Mouse (Mus musculus) common myeloid progenitor, adult 5-6 weeks (primary cell): ENCODE measurements around the gene 4930412O13Rik. TPM values are rescaled to one million over a fixed set of nuclear protein-coding genes. Genes with fewer than 3 reads are reported as not detected.

Experiments used
- ATAC-seq: replicated peaks from 2 replicates; pipeline ENCODE4 v1.8.0; 2016; ENCODE audit warnings: low read depth, mild to moderate bottlenecking, moderate TSS enrichment, inconsistent platforms; ENCODE audit not compliant: poor library complexity, severe bottlenecking
- total RNA-seq: library from RNA; stranded (forward); fragments of 200-1000, 187-1606 nt; gene quantifications from 2 replicates; pipeline ENCODE4 v1.2.3, GENCODE M21; 2017

The 4930412O13Rik gene
- total RNA-seq, 1 experiment from 2014 or later, result not detected

DNA sequence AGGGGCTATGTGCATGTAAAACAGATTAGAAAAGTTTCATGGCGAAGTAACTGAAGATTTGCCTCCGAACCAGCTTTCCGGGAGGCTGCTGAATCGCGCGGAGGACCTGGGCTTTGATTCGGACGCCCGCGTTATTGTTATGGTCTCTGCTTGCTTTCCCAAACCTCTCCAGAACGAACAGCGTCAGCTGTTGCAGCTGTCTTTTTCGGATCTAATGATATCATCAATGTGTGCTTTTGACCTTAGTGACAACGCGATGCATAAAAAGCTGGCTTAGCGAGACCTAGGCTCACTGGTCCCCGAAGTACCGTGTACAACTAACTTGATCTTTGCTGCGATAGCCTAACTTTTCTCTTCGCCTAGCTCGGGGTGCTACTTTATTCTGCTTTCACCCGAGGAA lies 2.0 kb upstream of the 4930412O13Rik start:
- ATAC-seq, result no peak

DNA sequence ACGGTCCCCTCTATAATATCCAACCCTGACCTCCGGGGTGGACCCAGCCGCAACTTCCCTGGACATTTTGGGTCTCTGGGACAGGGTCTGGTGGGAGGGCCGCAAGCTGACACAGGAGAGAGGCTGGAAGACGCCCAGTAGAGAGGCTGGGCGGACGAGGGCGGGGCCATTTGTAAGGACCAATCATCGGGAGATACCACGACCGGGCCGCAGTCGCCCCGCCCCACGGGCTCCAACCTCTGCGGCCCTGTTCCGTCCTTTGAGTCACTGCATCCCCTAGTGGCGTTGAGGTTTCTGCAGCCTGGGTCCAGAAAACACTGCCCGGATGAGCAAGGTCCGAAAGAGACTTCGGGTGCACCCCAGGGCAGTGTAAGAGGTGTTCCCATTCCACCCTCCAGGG lies 1.6 kb upstream of the 4930412O13Rik start:
- peak; percentile 84 for ATAC-seq

DNA sequence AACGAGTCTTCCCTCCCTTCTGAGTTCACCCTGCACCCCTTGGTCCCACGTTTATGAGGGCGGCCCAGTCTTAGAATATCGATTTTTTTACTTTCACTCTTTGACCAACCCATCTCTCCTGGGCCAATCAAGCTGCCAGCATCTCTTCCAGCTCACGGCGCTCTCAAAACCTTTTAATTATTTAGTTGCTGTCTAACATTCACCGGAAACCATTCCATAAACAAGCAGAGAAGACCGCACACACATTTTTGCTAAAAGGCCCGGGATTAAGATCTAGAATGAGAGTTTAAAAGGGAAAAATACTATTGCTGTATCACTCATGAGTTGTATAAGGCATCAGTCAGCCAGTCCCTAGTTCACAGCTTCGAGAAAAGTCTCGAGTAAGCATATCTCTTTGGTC lies 781 bp upstream of the 4930412O13Rik start:
- no peak for ATAC-seq

DNA sequence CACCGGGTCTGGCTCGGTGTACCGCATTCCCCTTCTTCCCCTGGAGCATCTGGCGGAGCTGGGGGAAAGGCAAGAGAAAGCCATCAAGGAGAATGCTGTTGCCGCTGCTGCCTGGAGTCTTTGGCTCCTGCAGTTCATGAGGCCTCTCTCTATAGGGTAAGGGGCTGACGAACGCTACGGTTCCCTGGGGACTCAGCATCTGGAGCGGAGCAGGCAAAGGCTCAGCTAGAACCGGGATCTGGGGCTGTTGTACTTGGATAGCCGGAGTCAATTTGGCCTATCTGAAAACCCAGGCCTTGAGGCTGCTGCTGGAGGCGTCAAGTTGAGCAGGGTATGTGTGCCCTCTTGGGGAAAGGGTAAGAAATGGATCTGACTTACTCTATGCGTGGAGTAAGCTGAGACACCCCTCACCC lies 565 bp downstream of the 4930412O13Rik start:
- no peak for ATAC-seq

DNA sequence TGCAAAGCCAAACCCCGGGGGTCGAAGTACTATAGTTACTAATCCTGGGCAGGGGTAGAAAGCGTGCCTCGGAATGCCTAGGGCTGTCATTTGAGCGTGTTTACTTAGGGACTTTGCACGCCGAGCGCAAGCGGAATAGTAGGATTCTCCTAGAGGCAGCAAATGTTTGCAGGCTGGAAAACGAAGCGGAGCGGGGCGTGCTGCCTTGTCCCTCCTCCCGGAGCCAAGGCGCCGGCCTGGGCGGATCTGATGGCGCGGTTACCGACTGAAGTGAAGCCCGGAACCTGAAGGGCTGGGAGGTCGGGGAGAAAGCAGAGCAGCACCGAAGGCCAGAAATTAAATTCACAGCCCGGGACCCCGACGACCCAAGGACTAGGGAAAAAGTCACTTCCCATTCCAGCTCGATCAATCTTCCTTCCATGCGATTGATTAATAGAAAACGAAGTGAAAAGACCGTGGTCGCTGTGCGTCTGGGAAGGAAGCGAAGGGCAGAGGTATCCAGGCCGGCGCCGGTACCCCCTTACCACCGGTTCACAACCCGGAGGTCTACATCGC lies 1.4 kb downstream of the 4930412O13Rik start:
- no peak for ATAC-seq

DNA sequence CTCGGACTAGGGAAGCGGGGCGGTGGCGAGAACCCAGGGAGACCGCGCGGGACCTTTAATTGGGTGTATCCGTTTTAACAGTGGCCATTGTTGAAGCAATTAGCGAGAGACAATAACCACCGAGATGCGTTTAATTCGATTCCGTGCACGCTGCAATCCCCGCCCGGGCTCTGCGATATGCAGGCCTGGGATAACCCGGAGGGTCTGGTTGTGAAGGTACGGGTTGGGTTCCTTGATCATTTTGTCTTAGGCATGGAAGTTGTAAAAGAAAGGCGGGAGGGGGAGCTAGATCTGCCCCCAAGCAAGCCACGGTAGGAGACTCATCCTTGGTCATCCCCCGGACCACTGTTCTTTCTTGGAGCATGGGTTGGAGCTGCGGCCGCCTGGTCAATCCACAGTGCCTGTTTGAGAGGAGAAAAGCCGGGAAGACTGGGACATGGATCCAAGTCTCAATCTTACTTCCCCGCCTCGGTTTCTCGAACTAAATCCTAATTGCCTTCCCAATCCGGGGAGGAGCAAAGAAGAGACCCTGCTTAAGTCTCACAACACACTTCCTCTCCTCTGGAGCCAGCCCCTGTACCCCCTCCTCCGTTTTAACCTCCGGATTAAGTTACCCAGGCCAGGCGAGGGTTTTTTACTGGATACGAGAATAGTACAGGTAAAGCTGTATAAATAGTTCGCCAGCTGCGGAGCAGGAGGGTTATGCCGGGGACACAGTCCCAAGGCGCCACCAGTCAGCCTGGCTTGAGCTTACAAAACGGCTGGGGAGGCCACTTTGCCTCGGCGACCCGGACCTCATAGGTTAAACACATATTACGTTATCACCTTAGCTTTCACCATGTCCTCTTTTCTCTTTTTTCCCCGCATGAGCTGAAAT lies 2.1 kb downstream of the 4930412O13Rik start:
- ATAC-seq, result no peak

DNA sequence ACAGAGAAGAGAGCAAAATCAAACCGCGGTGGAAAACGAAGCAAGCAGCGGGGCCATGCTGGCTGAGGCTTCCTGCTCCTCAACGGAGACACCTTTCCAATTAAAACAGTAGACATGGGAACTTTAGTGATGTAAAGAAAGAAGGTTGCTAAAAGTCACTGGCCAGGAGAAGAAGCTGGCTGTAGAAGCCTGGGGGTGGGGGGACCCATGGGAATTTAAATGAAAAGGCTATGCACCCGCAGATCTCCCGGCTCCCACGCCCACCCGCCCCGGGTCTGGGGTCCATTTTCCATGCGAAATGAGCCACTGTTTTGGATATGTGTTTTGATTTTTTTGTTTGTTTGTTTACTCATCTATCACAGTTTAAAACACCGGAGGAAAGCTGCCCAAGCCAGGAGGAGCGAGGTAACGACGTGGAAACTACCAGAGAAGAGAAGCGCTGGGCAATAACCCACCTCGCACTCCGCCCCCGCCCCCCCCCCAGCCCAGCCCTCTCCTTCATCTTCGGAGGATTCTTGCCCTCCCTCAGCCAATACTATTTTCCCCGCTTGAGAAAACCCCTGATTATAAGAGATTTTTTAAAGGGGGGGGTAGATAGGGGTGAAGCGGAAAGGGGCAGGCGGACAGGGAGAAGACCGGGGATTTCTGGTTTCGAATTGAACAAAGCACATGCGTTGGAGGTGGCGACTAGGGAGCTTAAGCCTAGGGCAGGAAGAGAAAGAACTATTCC lies 2.9 kb downstream of the 4930412O13Rik start:
- no peak for ATAC-seq

DNA sequence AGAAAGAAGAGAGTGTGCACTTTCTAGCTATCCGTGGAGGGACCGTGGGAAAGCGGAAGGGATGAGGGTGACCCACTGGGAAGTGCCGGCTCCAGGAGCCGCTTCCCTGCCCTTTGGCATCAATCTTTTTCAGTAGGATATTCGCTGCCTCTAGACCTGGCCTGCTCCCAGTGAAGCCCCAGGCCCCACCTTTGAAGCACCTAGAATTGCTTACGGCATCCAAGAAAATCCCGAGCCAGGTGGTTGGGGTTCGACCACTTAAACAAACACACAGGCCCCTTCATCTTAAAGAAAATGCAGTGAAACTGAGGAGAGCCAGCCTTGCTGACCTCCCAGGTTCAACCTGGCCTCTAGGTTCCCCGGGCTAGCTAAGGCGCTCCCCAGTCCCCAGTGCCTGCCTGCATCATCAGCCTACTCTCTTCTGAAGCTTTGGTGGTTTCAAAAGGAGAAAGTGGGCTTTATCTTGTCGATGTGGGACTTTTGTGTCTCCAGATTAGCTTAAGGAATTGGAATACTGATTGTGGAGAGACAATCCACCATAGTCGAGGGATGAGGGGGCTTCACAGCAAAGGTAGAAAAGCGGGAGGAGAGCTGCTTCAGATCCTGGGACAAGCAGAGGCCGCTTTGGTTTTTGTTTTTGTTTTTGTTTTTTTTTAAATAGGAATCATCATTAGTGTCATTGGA lies 3.6 kb downstream of the 4930412O13Rik start:
- ATAC-seq, result no peak

DNA sequence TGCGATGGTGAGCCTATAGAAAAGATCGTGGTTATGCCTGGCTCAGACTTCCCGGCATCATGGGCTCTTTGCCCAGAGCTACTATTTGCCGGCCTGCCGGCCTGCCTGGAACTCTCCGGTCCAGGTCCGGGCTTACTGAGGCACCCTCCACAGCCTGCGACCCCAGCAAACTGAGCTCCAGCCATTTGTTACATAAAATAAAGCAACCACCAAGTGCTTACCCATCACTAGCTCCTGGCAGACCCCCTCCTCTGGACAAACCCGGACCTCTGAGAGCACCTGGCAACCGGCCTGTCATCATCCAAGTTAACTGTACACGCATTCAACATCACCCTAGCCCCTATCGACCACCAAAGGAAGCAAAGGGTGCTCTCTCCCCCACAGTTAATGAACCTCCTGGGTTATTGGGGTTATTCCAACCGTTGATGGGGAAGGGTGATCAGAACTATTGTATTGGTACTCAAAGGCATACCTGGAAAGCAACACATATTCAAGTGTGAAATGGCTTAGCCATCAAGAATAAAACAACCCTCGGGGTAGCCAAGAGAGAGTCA lies 4.2 kb downstream of the 4930412O13Rik start:
- no peak for ATAC-seq

DNA sequence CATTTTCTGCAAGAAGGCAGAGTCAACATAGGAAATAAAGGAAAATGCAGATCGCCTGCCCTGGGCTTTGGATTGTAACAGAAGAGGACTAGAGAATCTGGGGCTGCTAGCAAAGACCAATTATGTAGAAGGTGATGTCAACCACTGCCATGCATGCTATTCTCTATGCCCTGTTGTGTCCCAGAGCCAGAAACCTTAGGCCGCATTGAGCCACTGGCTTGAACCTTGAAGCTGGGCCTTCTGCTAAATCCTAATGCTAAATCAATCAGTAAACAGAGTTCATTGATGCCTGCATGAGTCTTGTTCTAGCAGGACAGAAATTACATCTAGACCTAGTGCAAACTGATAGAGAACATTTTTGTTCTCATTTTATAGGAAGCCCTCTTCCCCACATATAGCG lies 5.0 kb downstream of the 4930412O13Rik start:
- no peak for ATAC-seq

DNA sequence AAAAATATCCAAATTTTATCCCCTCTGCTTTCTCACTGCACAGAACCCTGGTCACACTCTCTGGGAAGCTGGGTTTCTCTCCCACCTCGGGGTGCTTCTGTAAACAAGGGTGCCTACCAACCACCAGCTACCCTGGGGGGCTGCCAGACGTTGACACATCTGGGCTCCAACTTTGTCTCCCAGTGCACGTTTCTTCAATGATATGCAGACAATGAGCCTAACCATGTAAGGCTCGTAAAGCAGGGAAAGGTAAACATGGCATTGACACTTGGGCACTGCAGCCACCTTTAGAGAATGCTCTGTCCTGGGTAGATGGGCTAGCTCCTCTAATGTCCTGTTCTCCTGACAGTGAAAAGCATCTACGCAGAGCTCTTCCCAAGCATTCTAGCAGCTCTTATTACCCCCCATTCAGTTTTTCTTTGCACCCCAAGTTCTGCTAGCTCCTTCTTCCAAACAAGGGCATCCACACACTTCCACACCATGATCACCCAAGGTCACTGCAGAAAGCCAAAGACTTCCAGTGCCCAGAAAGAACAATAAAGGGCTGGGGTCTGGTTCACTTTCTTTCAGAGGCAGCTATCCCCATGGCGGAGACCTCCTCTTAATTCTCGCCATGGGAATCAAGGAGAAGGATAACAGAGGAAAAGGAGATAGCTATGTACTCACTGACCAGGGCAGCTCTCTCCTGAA lies 6.0 kb downstream of the 4930412O13Rik start:
- ATAC-seq, result no peak

DNA sequence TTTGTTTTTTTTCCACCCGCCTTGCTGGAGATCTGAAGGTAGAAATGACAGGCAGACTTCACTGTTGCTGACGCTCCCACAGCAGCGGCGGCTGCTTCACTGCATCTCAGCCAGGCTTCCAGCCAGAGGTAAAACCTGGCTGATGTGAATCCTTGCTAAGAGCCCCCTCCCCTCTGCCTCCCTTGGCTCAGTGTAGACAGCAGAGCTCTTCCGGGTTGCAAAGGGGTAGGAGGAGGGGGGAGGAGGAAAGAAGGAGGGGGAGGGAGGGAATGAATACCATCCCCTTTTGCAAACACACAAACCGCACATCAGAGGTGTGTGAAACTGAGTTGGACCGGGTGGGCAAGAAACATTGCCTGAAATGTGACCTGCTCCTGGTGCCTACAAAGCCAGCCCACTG lies 6.6 kb downstream of the 4930412O13Rik start:
- ATAC-seq, result no peak

DNA sequence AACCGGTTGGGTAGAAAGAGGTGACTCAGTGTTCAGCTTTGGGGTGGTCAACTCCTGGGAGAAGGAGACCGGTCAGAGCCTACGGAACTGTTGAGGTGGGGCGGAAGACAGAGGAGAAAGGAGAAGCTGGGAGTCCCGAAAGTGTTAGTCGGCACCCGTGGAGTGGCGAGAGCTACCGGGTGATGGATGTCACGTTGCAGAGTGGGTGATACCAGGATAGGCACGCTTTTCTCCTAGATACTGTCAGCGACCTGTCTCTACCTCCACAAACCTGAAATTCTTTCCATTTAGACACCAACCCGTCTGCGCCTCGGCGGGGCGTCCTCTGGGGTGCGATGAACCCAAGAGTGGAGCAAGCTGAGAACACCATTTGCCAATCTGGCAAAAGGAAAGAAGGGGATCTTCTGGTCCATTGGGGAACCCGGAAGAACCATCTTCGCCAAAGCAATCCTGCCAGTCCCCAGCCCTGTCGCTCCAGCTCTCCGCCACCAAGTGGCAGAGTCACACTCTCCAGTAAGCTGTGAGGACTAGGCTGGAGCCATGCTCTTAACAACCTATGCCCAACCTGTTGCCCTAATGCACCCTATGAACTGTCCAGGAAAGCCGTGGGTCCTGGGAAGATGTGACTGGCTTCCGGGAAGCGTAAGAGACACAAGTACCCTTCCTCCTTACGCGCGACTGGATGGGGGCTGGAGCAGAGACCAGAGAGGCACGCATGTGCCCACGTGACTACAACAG lies 8.0 kb downstream of the 4930412O13Rik start, which contains the start of gene 9230102O04Rik:
Gene 9230102O04Rik, minus strand, starts transcription at position 628 of the 738 bp plus-strand sequence.
- peak; percentile 78 for ATAC-seq

DNA sequence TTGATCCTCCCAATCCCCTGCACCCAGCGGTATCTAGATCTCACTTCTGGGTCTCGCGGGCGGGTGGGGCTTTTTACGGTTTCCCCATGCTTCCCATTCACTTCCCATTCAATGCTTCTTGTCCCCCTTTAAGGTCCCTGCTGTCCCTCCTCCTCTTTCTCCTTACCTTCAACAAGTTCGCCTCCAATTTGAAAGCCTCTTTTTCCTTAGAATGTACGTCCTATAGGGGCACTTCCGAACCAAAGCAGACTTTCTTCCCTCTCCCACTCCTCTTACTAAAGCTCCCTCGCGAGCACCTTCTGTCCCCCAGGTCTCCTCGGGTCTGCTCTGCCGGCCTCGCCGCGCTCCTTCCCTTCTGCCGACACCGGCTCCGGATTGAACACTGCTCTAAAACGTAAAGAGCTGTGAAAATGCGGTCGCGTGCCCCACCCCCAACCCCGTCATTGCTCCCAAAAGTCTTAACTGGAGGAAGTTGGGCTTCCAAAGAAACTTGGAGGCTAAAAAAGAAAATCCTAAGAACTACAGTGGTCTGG lies 8.7 kb downstream of the 4930412O13Rik start, which contains the start of gene Gata3:
Gene Gata3, minus strand, starts transcription at position 384 of the 533 bp plus-strand sequence.
- ATAC-seq, result no peak

DNA sequence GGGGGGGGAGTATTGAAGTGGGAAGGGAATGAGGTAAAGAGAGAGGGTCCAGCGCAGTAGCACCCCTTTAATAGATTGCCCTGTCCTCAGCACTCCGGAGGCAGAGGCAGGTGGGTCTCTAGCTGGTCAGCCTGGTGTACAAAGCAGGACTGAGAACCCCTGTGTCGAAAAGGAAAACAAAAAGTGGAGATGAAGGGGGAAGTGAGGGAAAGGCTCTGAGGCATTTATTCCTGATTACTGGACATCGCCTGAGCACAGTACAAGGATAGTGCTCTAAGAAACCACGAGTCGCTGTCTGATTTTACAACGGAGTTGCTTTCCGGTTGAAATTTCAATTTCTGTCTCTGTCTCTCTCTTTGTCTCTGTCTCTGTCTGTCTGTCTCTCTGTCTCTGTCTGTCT lies 9.2 kb downstream of the 4930412O13Rik start:
- no peak for ATAC-seq

DNA sequence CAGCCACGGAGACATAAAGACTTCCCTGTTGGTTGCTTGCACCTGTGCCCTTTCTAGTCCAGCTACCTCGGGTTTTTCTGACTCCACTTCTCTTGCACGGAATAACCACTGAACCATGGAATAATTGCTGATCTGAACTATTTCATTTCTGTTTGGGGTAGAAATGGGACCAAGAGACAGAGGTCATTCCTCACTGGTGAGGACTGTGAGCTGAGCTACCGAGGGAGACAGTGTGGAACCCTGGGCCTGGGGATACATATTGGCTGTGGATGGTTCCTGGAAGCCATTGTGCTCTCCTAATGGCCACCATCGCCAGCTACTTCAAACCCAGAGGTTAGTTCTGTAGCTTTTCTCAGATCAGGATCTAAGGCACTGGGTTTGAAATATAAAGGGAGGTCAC lies 9.9 kb downstream of the 4930412O13Rik start:
- no peak for ATAC-seq

DNA sequence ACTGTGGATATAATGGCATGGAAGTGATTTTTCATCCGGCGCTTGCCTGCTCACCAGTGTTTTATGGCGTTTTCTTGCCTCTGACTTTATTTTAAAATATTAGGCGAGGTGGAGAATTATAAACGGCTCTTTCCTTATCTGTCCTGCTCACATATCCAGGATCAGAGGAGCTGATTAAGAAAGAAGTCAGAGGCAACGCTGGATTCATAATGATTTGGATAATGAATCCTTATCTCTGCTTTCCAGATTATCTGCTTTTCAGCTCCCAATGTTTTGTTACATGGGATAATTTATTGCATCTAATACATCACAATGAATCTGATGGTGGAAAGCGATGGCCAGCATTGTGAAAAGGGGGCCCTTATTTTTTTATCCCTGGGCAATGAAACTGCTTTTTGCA lies 11.5 kb downstream of the 4930412O13Rik start:
- no peak for ATAC-seq

DNA sequence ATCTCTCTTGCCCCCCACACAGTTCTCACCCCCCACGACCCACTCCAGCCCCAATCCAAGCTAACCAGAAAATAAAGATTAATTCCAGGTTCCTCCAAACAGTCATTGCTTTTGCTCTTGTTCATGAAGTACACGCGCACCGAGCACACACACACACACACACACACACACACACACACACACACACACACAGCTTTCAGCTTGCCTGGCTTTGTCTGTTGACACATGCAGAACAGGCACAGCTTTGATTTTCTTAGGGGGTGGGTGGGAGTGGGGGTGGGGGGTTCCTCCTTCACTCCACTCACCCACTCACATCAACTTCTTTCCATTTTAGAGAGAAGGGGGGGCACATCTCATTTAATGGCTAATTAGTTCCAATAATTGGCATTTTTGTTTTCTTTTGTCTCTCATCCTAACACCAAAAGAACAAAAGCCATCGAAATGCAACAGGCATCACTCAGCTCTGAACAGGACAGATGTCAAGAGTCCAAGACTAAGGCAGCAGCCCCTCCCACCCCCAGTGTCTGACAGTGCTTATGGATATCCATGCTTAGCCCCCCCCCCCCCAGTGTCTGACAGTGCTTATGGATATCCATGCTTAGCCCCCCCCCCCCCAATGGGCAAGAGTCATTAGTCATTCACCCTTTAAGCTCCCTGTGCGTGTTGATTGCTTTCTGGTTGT lies 12.4 kb downstream of the 4930412O13Rik start:
- ATAC-seq, result no peak
